Mouse (Mus musculus): ENCODE results near the gene Sntb2. TPM values are rescaled to one million over a fixed set of nuclear protein-coding genes. Genes with fewer than 3 reads are reported as not detected.
A peak's percentile ranks its signal among the peaks of the same experiment; 100 is the strongest.

Gene Sntb2
- 19.8 and 25.8 TPM in 2 replicates for total RNA-seq (2017)

DNA sequence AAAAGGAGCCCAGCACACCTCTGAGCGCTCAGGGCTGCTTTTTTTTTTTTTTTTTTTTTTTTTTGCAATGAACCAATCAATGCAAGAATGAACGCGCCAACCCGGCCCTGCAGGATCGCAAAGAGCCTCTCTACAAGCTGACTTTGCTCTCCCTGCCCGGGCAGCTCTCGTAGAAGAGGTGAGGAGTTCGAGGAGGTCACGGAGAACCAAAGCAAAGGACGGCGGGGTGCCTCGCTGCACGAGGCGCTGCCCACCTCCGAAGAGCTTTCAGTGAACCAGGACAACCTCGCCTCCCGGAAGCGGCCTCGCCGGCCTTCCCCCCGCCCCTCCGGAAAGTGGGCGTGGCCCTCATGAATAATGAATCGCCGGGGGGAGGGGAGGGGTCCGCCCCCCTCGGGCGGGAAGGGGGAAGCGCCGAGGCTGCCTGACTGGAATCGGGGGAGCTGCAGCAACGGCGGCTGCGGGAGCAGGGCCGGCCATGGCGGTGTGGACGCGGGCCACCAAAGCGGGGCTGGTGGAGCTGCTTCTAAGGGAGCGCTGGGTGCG, at the start of gene Sntb2:
TSS of gene Sntb2 (plus strand) at position 427 of the 546 bp plus-strand sequence.
- peak; percentile 78 for ATAC-seq (ENCODE audit: extremely low read depth, insufficient number of reproducible peaks, low FRiP score, poor library complexity, severe bottlenecking)

DNA sequence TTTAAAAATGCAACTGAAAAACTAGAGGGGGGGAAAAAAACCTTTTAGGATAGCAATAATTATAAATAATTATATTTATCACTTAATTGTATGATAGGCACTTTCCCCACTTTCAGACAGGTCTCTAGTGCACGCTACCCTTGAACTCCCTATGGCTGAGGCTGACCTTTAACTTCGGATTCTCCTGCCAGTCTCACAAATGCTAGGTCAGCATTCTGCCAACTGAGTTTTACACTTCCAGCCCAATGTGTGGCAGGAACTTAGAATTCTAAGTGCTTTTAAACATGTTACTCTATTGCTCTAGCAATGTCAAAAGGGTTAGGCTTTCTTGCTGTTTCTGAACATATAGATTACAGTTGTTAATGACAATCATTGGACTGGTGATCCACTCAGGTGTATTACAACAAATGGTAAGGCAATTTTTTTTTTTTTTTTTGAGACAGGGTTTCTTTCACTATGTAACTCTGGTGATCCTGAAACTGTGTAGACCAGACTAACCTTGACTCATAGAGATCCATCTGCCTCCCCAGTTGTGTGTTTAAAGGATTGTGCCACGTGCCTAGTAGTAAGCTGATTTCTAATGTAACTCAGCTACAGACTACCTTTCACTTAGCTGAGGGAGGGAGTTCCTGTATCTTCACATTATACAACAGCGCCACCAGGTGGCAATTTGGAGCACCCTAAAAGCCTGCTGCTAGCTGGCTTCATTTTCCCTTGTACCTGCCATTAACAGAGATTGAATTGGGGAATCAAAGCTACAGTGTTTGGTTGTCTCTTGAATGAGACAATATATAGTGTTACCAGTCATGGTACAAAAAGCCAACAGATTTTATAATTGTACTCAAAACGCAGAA, 48.0 kb upstream of the Sntb2 start:
- ATAC-seq (ENCODE audit: extremely low read depth, insufficient number of reproducible peaks, low FRiP score, poor library complexity, severe bottlenecking): peak; percentile 80

DNA sequence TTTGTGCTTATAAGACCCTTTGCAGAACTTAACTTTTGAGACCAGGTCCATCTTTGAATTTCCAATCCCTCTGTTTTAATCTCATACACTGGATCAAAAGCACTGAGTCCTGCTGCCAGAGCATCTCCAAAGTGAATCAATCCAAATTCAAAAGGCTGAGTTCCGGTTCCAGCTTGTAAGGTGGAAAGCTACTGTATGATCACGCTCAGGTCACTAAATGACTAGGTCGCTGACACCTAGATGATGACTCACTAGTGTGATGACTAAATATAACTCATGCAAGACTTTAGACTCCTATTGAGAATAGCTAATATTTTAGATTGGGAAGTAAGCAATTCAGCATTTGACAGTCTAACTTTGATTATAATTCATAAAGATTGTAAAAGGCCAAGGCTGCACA, 46.7 kb upstream of the Sntb2 start:
- no peak for ATAC-seq (ENCODE audit: extremely low read depth, insufficient number of reproducible peaks, low FRiP score, poor library complexity, severe bottlenecking)

DNA sequence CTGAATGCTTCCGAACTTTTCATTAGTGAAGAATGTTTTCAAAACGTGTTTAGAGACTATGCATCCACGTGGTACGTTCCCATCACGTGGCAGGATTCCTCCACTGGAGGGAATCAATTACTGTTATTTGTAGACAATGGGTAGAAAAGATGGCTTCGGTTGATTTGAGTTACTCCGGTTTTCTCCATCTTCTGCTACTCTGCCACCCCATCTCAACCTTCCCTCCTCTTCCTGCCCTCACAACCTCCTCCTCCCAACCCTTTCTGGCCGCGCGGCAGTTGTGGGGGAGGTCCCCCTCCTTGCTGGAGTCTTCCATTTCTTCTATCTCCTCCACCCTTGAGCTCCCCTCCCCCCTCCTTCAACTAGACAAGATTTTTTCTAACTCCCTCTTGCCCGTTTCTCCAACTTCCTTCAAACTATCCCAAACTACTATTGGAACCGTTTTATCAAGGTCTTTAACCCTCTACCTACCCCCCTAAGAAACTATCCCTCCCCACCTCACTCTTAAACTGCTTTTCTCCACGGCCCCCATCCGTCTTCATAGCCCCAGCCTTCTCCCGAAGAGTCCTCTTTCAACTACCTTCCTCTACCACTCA, 43.2 kb upstream of the Sntb2 start:
- ATAC-seq (ENCODE audit: extremely low read depth, insufficient number of reproducible peaks, low FRiP score, poor library complexity, severe bottlenecking): no peak

DNA sequence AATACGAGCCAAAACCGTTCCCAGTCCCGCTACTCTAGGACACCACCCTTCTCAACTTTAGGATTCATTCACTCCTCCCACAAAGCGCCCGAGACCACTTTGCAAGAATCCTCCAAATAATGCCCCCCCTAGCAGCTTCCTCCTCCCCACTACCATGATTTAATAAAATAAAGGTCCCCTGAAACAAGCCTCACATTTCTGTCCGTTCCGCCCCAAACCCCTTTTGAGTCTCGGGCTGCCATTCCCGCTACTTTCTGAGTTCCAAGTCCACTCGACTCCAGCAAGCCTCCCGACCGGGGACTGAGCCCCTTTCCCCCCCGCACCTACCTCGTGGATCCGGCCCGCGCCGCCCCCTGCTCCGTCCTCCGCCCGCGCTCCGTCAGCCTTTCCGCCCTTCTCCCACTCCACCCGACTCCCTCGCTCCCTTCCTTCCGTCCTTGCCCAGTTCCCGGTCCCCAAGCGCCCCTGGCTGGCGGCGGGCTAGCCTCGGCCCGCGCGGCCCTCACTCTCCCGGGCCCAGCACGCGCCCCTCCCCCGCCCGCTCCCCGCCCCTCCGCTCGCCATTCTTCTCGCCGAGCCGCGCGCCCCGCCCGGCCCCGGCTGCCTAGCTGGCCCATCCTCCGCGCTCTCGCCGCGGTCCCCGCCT, 42.6 kb upstream of the Sntb2 start:
- no peak; the same call in 1 of the 2 replicates for ATAC-seq (ENCODE audit: extremely low read depth, insufficient number of reproducible peaks, low FRiP score, poor library complexity, severe bottlenecking)

DNA sequence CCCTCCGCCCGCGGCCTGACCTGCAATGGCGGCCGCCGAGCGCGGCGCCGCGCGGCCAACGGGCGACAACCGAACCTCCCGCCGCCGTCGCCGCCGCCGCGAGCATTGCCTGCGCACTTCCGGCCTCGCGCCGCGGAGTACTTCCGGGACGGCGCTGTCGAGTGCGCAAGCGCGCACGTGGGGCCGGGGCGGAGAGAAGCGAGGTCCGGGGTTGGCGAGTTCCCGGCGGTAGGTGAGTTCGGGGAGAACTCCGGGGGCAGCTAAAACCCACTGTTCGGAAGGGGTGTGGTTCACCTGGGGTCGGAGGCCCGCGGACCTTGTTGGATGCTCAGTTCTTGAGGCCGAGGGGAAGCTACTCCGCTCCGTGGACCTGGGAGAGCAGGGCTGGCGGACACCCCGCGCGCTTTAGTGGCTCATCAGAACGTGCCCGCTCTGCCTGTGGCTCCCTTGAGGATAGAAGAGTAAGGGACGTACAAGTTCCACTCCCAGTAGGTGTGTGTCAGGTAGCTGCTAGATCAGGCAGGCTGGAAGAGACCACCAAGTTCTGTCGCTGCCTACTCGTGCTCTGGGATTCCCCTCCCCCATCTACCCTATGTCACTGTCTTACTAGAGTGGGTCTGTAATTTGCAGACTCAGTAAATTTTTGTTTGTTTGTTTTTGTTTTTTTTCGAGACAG, 41.9 kb upstream of the Sntb2 start, which contains the start of gene Utp4:
TSS of gene Utp4 (plus strand) at position 156 of the 676 bp plus-strand sequence.
- peak; percentile 85 for ATAC-seq (ENCODE audit: extremely low read depth, insufficient number of reproducible peaks, low FRiP score, poor library complexity, severe bottlenecking)

DNA sequence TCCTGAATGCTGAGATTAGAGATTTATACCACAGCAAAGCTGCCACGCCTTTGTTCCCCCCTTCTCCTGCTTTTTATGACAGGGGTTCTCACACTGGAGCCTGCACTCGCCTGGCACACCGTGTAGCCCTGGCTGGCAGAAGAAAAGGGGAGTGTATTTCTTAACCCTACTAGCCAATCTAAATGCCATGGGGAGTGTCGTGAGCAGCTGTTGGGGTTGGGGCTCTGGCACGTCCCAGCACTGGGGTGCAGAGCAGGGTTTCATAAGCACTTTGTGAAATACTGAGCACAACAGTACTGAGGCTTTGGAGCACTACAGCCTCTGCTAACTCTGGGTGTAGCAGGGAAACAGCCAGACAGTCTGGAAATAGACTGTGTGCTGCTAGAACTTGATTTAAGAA, 36.1 kb upstream of the Sntb2 start:
- no peak for ATAC-seq (ENCODE audit: extremely low read depth, insufficient number of reproducible peaks, low FRiP score, poor library complexity, severe bottlenecking)

DNA sequence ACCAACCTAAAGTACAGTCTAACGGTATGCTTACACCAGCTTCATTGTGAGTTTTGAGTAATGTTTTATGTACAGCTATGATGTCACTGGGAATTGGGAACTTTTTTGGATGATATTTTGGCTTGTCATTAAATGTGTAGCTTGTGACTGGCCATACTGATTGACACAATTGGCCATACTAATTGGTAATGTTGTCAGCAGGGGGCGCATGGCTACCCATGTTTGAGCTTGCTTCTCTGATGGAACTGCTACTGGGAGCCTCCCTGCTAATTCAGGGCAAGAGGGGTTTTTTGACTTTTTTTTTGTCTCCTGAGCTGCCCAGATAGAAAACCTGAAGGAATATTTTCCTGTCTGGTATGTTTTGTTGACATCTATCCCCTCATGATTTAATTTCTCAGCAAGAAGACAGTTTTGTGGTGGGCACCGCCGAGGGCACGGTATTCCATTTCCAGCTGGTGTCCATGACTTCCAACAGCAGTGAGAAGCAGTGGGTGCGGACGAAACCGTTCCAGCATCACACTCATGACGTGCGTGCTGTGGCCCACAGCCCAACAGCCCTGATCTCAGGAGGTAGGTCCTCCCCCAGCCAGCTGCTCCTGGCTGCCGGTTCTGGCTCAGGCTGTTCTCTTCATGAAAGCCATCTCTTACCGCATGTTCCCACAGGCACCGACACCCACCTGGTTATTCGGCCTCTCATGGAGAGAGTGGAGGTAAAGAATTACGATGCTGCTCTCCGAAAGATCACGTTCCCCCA, 29.6 kb upstream of the Sntb2 start:
- 0 out of 2 replicates have a peak, but pooled peaks have one; percentile 44 for ATAC-seq (ENCODE audit: extremely low read depth, insufficient number of reproducible peaks, low FRiP score, poor library complexity, severe bottlenecking)

DNA sequence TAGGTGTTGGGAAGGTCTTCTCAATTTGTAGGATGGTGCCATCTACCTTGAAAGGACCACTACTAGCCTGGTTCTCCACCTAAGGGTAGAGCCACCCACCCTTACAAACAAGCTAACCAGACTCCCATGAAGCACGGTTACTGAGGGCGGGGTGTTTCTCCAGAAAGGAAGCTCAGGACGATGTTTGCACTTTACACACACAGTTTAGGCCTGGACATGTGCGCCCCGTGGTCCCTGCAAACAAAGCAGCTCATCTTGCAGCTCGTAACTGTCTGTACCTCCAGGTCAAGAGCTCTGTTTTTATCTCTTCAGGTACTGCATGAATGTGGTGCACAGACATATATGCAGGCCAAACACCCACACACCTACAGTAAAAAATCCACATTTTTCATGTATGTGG, 28.9 kb upstream of the Sntb2 start:
- ATAC-seq (ENCODE audit: extremely low read depth, insufficient number of reproducible peaks, low FRiP score, poor library complexity, severe bottlenecking): no peak

DNA sequence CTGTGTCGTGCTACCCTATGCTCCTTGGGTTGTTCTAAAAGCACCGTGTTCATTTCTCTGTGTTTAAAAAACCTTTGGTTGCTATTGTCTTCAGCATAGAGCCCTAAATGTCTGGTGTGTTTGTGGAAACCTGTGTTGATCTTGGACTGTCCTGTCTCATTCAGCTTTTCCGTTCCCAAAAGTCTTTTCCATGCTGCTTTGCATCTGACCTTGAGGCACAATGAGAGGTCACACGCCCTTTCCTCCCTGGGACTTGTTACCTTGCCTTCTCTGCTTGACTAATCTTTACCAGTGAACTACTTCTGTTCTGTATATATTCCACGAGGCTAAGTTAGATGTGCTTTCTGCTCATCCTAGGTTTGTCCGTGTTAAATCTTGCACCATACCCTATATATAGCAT, 28.1 kb upstream of the Sntb2 start:
- no peak for ATAC-seq (ENCODE audit: extremely low read depth, insufficient number of reproducible peaks, low FRiP score, poor library complexity, severe bottlenecking)

DNA sequence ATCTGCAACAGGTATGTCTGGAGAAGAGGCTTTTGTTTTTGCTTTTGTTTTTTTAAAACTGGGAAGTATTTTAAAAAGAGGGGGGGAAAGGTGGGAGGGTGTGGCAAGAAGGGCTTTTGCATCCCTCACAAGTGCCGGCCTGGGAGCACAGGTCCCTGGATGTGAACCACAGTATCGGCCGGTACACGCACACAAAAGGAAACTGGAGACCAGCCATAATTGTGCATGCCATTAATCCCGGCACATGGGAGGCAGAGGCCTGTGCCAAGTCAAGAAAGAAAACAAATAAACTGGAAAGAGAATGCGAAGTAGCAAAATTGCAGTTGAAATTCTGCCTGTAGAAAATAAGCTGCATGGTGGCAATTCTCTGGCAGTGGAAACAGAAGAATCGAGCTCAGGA, 27.3 kb upstream of the Sntb2 start:
- ATAC-seq (ENCODE audit: extremely low read depth, insufficient number of reproducible peaks, low FRiP score, poor library complexity, severe bottlenecking): no peak

DNA sequence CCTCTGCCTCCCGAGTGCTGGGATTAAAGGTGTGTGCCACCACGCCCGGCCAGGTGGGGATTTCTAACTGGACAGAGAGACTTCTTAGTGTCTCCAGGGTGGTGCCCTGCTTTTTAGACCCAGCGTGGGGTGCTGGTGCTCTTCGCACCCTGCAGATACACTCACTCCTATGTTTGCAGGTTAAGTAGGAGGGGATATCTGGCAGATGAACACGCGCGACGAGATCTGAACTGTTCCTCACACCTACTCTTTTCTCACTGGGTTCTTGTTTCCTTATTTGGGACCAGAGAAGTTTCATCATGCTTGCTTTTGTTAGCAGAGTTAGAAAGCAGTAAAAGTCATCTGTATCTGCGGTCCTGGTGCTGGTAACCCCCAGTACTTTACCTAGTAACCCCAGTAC, 21.9 kb upstream of the Sntb2 start:
- ATAC-seq (ENCODE audit: extremely low read depth, insufficient number of reproducible peaks, low FRiP score, poor library complexity, severe bottlenecking): no peak

DNA sequence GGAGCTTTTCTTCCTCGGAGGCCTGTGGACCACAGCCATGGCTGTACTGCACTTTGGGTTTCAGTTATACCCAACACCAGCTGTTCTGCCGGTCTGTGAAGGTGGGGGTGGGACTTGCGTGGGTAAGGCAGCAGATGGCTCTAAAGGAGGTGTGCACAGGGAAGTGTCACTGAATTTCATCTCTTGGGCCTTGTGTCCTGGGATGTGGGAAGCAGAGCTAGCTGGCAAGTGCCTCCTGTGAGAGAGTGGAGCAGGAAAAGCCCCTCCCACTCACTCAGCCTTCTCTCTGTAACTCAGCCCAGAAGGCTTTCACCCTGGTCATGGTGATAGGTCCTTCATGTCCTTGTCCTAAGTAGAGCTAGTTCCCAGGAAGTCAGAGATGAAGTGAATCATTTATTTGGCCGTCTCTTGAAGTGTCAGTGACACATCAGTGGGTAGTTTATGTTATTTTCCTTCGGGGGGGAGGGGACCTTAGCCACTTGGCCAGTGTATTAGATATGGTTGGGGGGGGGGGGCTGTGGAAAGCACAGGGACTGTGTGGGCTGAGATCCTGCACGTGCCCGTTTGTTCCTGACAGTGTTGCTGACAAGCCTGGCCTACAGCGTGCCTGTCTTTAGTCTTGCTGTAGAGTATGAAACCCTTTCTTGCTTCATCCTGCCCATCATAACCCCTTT, 15.7 kb upstream of the Sntb2 start:
- no peak for ATAC-seq (ENCODE audit: extremely low read depth, insufficient number of reproducible peaks, low FRiP score, poor library complexity, severe bottlenecking)

DNA sequence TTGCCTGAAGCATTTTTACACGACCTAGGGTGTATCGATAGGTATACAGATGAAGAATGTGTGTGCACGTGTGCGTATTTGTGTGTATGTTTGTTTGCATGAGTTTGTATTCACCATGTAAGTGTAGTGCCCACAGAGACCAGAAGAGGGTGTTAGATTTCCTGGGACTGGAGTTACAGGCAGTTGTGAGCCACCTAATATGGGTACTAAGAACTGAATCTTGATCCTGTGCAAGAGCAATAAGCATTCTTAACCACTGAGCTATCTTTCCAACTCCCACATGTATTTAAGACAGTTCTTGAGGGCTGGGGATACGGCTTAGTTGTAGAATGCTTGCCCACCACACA, 15.2 kb upstream of the Sntb2 start:
- no peak for ATAC-seq (ENCODE audit: extremely low read depth, insufficient number of reproducible peaks, low FRiP score, poor library complexity, severe bottlenecking)

DNA sequence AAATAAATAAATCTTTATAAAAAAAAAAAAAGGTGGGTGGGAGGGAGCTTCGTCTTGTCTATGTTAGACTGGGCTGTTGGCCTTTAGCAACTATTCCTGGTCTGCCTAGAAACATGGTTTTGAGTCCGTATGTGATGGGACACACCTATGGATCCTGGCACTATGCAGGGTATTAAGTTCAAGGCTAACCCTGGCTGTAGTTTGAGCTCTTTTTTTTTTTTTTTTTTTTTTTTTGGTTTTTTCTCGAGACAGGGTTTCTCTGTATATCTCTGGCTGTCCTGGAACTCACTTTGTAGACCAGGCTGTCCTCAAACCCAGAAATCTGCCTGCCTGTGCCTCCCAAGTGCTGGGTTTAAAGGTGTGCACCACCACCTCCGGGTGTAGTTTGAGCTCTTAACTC, 11.5 kb upstream of the Sntb2 start:
- ATAC-seq (ENCODE audit: extremely low read depth, insufficient number of reproducible peaks, low FRiP score, poor library complexity, severe bottlenecking): no peak

DNA sequence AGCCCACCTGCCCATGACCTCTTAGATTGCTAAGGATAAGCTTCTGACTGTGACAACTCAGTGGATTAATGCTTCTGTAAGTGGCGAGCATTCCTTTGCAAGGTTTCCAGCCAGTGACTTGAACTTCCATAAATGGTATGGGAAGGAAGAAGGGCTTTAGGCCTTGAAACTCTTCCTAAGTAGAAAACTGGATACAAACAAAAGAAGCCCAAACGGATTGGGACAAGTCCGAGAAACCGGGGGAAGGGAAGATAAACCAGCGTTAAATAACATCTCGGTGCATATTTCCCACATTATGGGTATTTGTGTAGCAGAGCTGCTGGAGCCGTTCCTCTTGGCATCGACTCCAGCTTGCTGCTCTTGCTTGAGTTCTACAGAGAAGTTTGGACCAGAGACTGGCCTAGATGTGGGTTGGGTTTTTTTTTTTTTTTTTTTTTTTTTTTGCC, 10.6 kb upstream of the Sntb2 start:
- no peak for ATAC-seq (ENCODE audit: extremely low read depth, insufficient number of reproducible peaks, low FRiP score, poor library complexity, severe bottlenecking)

DNA sequence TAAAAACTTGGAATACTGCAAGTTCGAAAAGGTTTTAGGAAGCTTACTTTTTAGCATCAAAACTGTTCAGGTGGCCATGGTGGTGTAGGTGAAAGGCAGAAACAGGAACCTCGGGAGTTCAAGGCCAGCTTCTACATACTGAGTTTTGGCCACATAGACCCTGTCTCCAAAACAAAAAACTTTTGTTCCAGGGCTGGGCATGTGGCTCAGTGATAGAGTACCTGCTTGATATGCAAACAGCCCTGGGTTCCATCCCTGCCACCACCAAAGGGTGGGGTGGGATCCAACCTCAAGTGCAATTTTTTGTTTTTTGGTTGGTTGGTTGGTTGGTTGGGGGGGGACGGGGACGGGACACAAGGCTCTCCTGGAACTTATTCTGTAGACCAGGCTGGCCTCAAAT, 10.1 kb upstream of the Sntb2 start:
- ATAC-seq (ENCODE audit: extremely low read depth, insufficient number of reproducible peaks, low FRiP score, poor library complexity, severe bottlenecking): no peak

DNA sequence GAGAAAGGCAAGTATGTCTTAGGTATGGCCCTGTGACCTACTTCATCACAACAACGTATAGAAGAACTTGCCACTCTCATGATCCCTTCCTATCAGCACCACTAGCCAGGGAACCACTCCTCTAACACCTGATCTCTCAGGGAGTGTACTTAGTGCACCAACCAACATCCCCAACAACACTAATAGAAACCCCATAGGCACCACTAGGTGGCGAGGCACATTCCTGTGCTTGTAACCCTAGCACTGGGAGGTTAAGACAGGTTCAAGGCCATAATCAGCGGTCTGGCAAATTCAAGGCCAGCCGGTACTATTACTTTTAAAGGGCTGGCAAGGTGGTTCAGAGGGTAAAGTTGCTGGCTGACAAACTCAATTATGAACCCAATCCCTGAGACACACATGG, 8.3 kb upstream of the Sntb2 start:
- peak; percentile 63; the same call in 1 of the 2 replicates for ATAC-seq (ENCODE audit: extremely low read depth, insufficient number of reproducible peaks, low FRiP score, poor library complexity, severe bottlenecking)
